Mouse (Mus musculus): ENCODE data around the gene Nufip1. TPM values are rescaled to one million over a fixed set of nuclear protein-coding genes. Genes with fewer than 3 reads are reported as not detected.

Nufip1 gene
- total and polyA plus RNA-seq, 3 experiments = 20.6 to 36.5 (median 21.6) TPM

DNA sequence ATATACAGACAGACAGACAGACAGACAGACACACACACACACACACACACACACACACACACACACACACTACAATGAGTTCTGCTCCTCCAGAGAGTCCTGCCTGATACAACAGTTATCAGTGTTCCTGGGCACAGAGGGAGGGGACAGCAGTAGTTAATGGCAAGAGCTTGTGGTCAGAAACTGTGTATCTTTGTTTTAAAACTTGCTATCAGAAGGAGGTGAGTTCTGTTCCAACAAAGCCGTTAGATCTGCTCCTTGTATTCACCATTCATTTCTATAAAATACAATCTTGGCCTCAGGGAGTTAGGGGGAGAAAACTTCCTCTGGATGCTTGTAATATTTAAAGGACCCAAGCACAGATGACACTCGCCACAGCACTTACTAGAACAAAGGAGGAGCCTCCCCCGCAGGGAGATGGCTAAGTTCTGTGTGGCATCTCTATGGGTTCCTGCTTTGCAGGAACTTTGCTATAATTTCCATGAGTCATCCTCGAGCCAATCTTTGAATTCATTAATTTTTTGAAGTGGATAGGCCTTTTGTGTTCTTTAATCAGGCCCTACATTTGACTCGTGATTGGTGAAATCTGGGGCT is 47.6 kb downstream of the Nufip1 start:
- TF ChIP-seq SIN3A (IDR thresholded peaks at IDR 0.05; ENCODE audit: low read length) (peak; percentile 54; the same call in 1 of the 2 replicates), CHD1 (IDR thresholded peaks at IDR 0.05; ENCODE audit: low read depth, low read length) (no peak), POLR2A (IDR thresholded peaks at IDR 0.05; ENCODE audit: control insufficient read depth in 1 of 2, insufficient read depth in 1 of 2, low read depth in 1 of 2, low read length in 2 of 2, poor library complexity in 1 of 2) (no peak), ZMIZ1 (IDR thresholded peaks at IDR 0.05; ENCODE audit: low read depth, low read length) (no peak), MAZ (IDR thresholded peaks at IDR 0.05; ENCODE audit: low read depth, low read length) (0 out of 2 replicates have a peak, but pooled peaks have one; percentile 69), NELFE (IDR thresholded peaks at IDR 0.05; ENCODE audit: low read depth, low read length) (no peak), ZC3H11A (IDR thresholded peaks at IDR 0.05; ENCODE audit: low read depth, low read length) (no peak), MYB (IDR thresholded peaks at IDR 0.05; ENCODE audit: low read depth, low read length) (peak; percentile 77), KAT2A (conservative IDR thresholded peaks at IDR 0.05; ENCODE audit: low read depth, low read length) (no peak), UBTF (IDR thresholded peaks at IDR 0.05; ENCODE audit: borderline replicate concordance, insufficient read depth, low read depth, low read length) (no peak), EP300 (IDR thresholded peaks at IDR 0.05; ENCODE audit: low read depth in 1 of 2, low read length in 2 of 2) (peak; percentile 77 to 91), MYC (IDR thresholded peaks at IDR 0.05; ENCODE audit: low read depth, low read length) (no peak), ETS1 (IDR thresholded peaks at IDR 0.05; ENCODE audit: low read depth, low read length) (peak; percentile 68; the same call in 1 of the 2 replicates), MXI1 (IDR thresholded peaks at IDR 0.05; ENCODE audit: low read depth, low read length) (0 out of 2 replicates have a peak, but pooled peaks have one; percentile 34), MAFK (IDR thresholded peaks at IDR 0.05; ENCODE audit: borderline replicate concordance, low read depth, low read length) (0 out of 2 replicates have a peak, but pooled peaks have one; percentile 26), NRF1 (IDR thresholded peaks at IDR 0.05; ENCODE audit: insufficient read depth, low read depth, low read length, poor library complexity, severe bottlenecking) (no peak), GABPA (IDR thresholded peaks at IDR 0.05; ENCODE audit: low read depth, low read length) (no peak), TCF12 (IDR thresholded peaks at IDR 0.05; ENCODE audit: low read depth, low read length) (peak; percentile 77), JUND (IDR thresholded peaks at IDR 0.05; ENCODE audit: low read depth, low read length) (no peak), GATA1 (IDR thresholded peaks at IDR 0.05; ENCODE audit: low read depth, low read length) (peak; percentile 68), HCFC1 (IDR thresholded peaks at IDR 0.05; ENCODE audit: low read depth, low read length) (0 out of 2 replicates have a peak, but pooled peaks have one; percentile 37), E2F4 (IDR thresholded peaks at IDR 0.05; ENCODE audit: borderline replicate concordance, low read depth, low read length) (no peak), CTCF (IDR thresholded peaks at IDR 0.05 in 2 of 3, conservative IDR thresholded peaks at IDR 0.05 in 1 of 3; ENCODE audit: control insufficient read depth in 1 of 3, insufficient read depth in 1 of 3, low read depth in 2 of 3, low read length in 3 of 3, poor library complexity in 1 of 3, severe bottlenecking in 1 of 3) (no peak), POLR2AphosphoS2 (IDR thresholded peaks at IDR 0.05; ENCODE audit: low read length) (no peak), POLR2AphosphoS5 (IDR thresholded peaks at IDR 0.05; ENCODE audit: borderline replicate concordance, low read depth, low read length) (no peak), MAX (IDR thresholded peaks at IDR 0.05; ENCODE audit: low read length) (no peak; the same call in 1 of the 2 replicates), TBP (IDR thresholded peaks at IDR 0.05; ENCODE audit: low read depth, low read length) (no peak), ZKSCAN1 (IDR thresholded peaks at IDR 0.05; ENCODE audit: low read depth, low read length) (no peak), RCOR1 (IDR thresholded peaks at IDR 0.05; ENCODE audit: low read depth, low read length) (peak; percentile 72; the same call in 1 of the 2 replicates), SMC3 (IDR thresholded peaks at IDR 0.05; ENCODE audit: low read depth, low read length) (no peak), USF2 (IDR thresholded peaks at IDR 0.05; ENCODE audit: borderline replicate concordance in 1 of 2, insufficient read depth in 1 of 2, low read depth in 1 of 2, low read length in 2 of 2) (no peak), RAD21 (IDR thresholded peaks at IDR 0.05; ENCODE audit: low read depth, low read length) (no peak), USF1 (IDR thresholded peaks at IDR 0.05; ENCODE audit: low read depth, low read length) (no peak), BHLHE40 (IDR thresholded peaks at IDR 0.05; ENCODE audit: borderline replicate concordance, low read depth, low read length) (no peak), TAL1 (IDR thresholded peaks at IDR 0.05; ENCODE audit: low read length) (peak; percentile 21; the same call in 1 of the 2 replicates)
- no peaks in the 10 kb centered on the region for H3K27me3 ChIP-seq (ENCODE audit: control insufficient read depth in 1 of 2, insufficient read depth in 2 of 2, low read length in 2 of 2)
- H3K27ac ChIP-seq (ENCODE audit: control insufficient read depth, low read depth, low read length) = peak overlapping the region; percentile 72
- 0 out of 2 replicates have a peak overlapping the region, but pooled peaks have one; percentile 7 for H3K9ac ChIP-seq (ENCODE audit: control insufficient read depth, low read depth, low read length, poor library complexity, severe bottlenecking)
- H3K4me3 ChIP-seq (ENCODE audit: control insufficient read depth in 1 of 2, insufficient read depth in 1 of 2, low read depth in 2 of 2, low read length in 2 of 2) = peak overlapping the region in 1 of 2 experiments; percentile 6; a peak in 2 of 4 replicates
- H3K79me2 ChIP-seq (ENCODE audit: control insufficient read depth, insufficient read depth, low read length, poor library complexity) = no peaks in the 10 kb centered on the region
- no peaks in the 10 kb centered on the region for H3K9me3 ChIP-seq (replicated peaks; ENCODE audit: insufficient read depth, low read length)
- H3K4me1 ChIP-seq (ENCODE audit: control insufficient read depth in 1 of 2, insufficient read depth in 2 of 2, low read length in 2 of 2) = peaks cover 7 to 24% of the 10 kb centered on the region in 2 experiments
- peak; percentile 78 for DNase-seq (ENCODE audit: low read depth, low spot score)
- H3K36me3 ChIP-seq (ENCODE audit: control insufficient read depth in 1 of 2, insufficient read depth in 2 of 2, low read length in 2 of 2) = peaks cover 0 to 15% of the 10 kb centered on the region in 2 experiments; a peak in 2 of 4 replicates

Measured in MEL (cell line).